Mouse (Mus musculus) urinary bladder, postnatal 14 days (tissue): ENCODE results near the gene Gas2l1.
A peak's percentile ranks its signal among the peaks of the same experiment; 100 is the strongest.
"Not testable (repeated sequence)": the region's sequence is repeated elsewhere in the genome, so short reads cannot be mapped to it uniquely, and the experiment has no call there.

Experiments
- DNase-seq: peaks from one replicate; pipeline ENCODE4 v3.0.0; 2021; ENCODE audit warnings: low spot score

Gas2l1 gene

DNA sequence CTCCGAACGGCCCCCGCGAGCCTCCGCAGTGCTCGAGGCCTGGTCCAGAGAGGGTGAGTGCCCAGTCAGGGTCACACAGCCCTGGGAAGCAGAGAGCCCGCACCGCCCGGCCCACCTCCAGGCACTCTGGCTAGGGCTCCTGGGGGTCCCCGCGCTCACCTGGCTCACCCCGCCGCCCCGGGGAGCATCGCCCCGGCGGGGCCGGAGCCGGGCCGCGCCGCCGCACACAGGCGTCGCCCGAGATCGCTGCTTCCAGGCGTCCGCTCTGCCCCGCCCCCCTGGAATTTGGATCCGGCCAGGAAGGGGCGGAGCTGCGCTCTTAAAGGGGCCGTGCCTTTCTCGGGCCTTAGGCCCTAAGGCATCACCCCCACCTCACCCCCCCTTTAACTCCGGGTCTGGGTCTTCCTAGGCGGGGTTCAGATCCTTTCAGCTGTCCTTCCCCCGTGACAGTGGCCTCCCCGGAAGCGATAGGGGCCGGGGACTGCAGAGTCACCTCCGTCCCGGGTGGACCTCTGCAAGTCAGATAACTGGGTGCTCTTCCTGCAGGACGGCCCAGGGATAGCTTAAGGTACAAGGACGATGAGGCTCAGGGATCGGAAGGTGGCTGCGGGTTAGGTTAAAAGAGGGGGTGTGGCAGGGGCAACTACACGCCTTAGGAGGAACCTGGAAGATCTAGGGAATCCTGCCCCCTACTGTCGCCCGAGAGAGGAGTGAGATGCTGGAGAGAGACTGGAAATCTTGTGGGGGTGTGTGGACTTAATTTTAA lies at the start of gene Gas2l1:
Gene Gas2l1 (minus strand): TSS at position 272 of the 766 bp plus-strand sequence.
- DNase-seq: peak; percentile 93

DNA sequence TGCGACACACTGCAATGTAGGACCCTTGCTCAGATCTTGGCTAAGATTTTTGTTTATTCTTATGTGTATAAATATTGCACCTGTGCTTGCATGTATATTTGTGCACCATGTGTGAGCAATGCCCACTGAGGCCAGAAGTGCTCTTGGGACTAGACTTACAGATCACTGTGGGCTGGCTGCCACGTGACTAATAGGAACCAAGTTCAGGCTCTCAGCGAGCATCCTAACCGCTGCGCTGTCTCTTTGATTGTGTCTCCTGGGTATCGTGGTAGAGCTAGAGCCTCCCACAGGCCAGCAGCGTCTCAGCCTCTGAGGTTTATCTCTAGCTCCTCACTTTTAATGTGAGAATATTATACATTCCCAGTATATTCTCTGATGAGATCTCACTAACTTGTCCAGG lies 48.5 kb upstream of the Gas2l1 start:
- no peak for DNase-seq

GRCm38 (mm10) chr11:5109441-5109840 lies 44.3 kb upstream of the Gas2l1 start:
- DNase-seq: peak; percentile 32

DNA sequence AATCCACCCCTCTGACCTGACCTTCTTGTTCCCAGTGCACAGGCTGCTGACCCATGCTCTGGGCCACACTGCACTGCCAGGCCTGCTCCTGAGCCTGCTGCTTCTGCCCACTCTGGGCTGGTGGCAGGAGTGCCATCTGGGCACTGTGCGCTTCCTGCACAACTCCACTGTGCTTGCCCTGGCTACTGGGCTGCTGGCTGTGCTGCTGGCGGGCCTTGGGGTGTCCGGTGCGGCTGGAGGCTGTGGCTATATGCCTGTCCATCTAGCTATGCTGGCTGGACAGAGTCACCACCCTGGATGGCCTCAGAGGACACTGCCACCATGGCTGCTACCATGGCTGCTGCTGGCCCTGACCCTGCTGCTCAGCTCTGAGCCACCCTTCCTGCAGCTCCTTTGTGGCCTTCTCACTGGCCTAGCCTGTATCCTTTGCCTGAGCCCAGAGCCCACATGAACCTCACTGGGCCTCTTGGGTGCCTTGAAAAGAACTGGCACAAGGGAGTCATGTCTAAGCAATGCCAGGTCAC lies 38.9 kb upstream of the Gas2l1 start:
- DNase-seq: no peak

- DNase-seq: no peak
Observed at GRCm38 (mm10) chr11:5102384-5102783, 37.3 kb upstream of the Gas2l1 start.

DNA sequence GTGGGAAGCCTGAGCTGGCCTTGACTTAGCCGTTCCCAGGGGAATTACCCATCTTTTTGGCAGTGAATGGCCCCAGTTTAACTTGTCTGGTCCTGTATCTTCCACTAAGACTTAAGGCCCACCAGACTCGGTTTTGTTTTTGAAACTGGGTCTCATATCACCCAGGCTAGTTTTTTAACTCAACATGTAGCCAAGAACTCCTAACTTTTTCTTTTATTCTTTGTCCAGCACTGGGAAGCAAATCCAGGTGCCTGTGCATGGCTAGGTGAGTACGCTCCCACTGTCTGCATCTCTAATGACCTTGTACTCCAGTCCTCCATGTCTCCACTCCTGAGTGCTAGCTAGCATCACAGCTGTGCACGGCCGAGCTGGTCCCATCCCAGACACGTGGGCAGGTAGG lies 36.5 kb upstream of the Gas2l1 start:
- DNase-seq: no peak

DNA sequence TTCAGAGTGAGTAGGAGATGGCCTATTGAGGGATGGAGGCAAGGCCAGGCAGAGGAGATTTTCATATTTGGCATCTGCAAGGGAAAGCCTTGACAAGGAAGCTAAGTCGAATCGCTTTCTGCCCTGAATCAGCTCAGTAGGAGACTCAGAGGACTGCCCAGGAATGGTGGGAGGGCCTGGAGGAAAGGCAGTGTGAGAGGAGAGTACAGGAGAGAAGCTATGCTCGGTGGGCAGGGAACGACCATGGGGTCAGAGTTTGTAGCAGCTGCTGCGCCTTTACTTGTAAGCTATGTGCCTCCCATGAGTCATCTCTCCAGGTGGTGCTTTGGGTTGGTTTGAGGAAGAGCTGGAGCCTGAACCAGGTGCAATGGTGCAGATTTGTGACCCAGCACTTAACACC lies 35.7 kb upstream of the Gas2l1 start:
- no peak for DNase-seq

DNA sequence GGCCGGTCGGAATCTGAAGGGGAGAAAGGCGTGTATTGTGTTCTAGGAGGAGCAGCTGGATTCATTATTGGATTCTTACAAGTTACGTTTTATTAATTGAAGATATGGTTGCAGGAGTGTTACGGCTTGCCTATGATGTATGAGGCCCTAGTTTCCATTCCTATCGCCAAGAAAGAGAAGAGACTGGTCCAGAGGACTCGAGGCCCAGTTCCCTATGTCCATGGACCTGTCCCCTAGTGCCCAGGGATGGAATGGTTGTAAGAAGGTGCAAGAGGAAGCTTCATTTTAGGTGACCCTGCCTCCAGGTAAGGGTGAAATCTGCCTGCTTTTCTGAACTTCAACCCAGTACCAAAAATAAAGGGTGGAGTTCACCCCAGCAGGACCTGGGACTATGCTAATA lies 35.2 kb upstream of the Gas2l1 start:
- DNase-seq: no peak

DNA sequence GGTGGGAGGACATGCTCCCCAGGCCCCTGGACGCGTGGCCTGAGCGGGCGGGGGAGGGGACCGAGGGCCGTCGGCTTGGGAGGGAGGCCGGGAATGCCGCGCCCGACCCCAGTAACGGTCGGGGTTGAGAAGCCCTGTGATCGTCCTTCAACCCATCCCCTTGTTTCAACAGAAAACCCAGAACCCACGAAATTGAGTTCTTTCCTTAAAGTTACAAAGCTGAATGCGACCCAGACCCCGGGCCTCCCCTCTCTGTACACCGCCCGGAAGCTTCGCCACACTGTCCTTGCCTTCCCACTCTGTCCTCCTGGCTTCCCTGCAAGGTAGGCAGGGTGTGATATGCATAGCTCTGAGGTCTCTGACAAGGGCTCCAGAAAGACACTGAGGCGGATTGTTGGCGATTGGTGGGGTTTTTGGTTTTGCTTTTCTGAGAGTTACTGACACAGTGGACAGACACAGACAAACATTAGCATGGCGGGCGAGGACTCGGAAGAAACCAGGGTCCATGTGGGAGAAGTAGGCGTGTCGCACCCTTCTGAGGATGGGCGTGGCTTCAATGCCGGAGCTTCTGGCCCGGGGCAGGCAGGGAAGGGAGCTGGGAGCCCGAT lies 34.6 kb upstream of the Gas2l1 start:
- DNase-seq: peak; percentile 88

GRCm38 (mm10) chr11:5098736-5099542 lies 33.8 kb upstream of the Gas2l1 start, which contains the start of the genes Rhbdd3 and Ewsr1:
Rhbdd3 (plus strand) TSS chr11:5098926.
Ewsr1 (minus strand) TSS chr11:5099266.
- peak; percentile 97 for DNase-seq

DNA sequence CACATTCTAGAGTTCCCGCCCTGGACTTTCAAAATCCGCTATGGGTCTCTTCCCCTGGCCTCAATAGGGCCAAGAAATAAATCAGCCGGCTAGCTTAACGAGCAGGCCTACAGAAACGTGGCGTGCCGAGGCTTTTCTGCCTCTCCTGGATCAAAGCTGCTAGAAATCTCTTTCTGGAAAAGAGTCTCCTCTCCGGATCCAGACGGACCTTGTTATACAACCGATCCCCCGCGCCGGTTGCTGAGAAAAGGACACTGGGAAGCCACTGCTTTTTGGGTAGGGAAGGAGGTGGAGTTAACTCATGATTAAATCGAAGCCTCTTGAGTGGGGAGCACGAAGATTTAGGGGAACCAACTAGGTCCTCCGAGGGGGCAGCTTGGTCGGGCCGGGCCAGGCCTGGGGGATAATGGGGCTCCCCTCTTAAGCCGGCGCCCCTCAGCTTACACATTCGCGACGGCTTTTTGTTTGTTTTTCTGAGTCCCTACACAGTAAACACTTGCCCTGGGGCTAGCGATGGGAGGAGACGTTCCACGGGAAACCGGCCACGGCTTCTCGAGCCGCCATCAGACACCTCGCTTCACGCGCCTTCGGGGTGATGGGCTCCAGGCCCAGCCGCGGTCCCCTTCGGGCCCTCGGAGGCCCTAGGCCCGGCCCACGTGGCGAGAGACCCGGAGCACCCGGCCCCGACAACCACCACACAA lies 33.1 kb upstream of the Gas2l1 start:
- DNase-seq: peak; percentile 42

GRCm38 (mm10) chr11:5096480-5097020 lies 31.4 kb upstream of the Gas2l1 start:
- DNase-seq: no peak

- DNase-seq: no peak
Observed at GRCm38 (mm10) chr11:5095877-5096276, 30.8 kb upstream of the Gas2l1 start.

DNA sequence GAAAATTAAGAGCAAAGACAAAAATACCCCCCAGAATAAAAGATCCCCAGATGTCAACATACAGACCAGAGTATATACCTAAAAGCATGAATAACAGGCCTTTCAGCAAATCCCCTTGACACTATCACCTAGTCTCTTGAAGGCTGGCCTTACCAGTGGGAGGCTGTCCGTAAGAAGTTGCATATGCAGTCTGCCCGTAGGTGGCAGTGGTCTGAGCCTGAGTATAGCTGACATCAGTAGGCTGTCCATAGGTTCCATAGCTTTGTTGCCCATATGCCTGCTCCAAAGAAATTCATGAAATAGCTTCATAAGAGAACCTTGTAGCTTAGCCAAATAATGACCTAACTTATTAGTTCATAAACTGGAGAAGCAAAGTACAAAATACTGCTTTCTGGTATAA lies 26.6 kb upstream of the Gas2l1 start:
- no peak for DNase-seq

GRCm38 (mm10) chr11:5089147-5089546 lies 24.0 kb upstream of the Gas2l1 start:
- no peak for DNase-seq

- DNase-seq: not testable (repeated sequence)
Observed at GRCm38 (mm10) chr11:5076843-5077242, 11.7 kb upstream of the Gas2l1 start.

DNA sequence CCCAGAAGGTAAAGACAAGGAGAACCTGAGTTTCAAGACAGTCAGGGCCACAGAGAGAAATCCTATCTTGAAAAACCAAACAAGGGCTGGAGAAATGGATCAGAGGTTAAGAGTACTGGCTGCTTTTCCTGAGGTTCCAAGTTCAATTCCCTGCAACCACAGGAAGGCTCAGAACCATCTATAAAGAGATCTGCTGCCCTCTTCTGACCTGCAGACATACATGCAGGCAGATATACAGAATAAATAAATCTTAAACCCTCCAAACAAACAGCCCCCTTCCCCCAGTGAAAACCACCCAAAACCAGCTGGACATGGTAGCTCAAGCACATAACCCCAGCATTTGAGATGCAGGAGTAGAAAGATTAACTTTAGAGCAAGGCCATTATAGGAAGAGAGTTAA lies 10.6 kb upstream of the Gas2l1 start:
- DNase-seq: no peak

DNA sequence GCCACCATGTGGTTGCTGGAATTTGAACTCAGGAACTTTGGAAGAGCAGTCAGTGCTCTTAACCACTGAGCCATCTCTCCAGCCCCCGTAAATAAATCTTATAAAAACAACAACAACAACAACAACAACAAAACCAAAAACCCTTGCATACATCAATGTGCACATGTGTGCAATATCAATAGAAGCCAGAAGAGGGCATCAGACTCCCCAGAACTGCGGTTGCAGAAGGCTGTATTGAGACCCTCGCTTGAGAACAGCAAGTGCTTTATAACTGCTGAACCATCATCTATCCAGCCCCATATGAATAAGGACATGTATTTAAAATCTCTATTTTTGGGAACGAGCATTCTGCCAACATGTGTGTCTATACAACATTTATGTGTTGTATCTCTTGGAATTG lies 9.8 kb upstream of the Gas2l1 start:
- DNase-seq: no peak

DNA sequence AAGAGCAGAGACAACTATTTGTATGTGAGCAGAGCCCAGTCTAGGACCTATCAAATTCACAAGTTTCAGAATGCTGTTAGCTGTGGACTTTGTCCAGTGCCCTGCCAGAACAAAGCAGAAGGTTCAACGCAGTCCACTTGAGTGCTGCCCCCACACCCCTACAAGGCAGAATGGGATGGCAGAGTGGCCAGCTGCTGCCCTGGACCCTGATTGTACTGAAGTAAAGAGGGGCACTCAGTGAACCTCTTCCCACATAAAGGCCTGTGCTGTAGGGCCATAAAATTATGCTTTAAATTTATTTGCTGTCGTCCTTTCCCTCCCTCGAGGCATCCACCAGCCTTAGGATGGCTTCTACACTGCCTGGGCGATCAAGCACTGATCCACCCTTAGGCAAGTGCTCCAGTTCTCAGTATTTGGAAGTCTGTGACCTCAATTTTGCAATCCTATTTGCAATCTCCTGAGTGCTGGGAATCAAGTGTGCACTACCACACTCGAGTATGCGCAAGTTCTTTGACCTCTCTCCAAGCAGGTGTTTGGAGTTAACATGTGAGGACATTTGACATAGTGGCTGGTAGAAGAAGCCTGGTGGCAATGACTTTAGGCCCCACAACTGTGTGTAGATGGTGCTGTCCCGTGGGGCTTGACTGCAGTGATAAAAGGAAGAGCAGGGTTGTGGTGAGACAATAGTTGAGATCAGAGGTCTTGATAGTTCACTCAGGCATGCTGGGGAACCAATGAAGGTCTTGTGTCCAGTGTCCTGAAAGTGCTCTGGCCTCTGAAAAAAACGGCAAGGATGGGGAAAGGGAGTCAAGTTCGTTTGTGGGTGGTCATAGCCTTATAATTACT lies 3.2 kb upstream of the Gas2l1 start:
- DNase-seq: no peak

GRCm38 (mm10) chr11:5067063-5067462 lies 1.9 kb upstream of the Gas2l1 start:
- DNase-seq: no peak
